Mouse (Mus musculus) cortical plate, adult 2 months (tissue): ENCODE results near the gene Trp63.

Experiments
- CTCF ChIP-seq: fragments of 200-500 bp; IDR thresholded peaks from 2 replicates; pipeline ENCODE4 v1.5.1; 2011; ENCODE audit warnings: mild to moderate bottlenecking, control low read depth, low read length; ENCODE audit not compliant: insufficient read depth; ENCODE audit errors: extremely low read depth
- POLR2A ChIP-seq: fragments of 200-500 bp; IDR thresholded peaks from 2 replicates; pipeline ENCODE4 v1.6.1; 2011; ENCODE audit warnings: mild to moderate bottlenecking, low read length, control low read depth; ENCODE audit not compliant: insufficient read depth; ENCODE audit errors: extremely low read depth

GRCm38 (mm10) chr16:25682533-25682932, 1.0 kb upstream of the Trp63 start:
- TF ChIP-seq CTCF = no peak
- TF ChIP-seq POLR2A = no peak
